Mouse (Mus musculus): ENCODE measurements around the gene Trim47. TPM values are rescaled to one million over a fixed set of nuclear protein-coding genes. Genes with fewer than 3 reads are reported as not detected.

The Trim47 gene
- 25.6 and 29.0 TPM in 2 replicates for polyA plus RNA-seq (2014; fragmentation: Nextera tagmentation; extraction: Ambion mirVana)

- Histone ChIP-seq H3K27me3 (replicated peaks; ENCODE audit: control insufficient read depth, insufficient read depth, low read length) (no peaks in the 10 kb centered on the region), H3K4me3 (ENCODE audit: low read depth, low read length) (peak within 1 kb of the TSS; percentile 24), H3K27ac (replicated peaks; ENCODE audit: low read depth, low read length) (no peak within 1 kb of the TSS), H3K9ac (ENCODE audit: low read depth, low read length) (peak within 1 kb of the TSS; percentile 46; the same call in 1 of the 2 replicates), H3K9me3 (ENCODE audit: control insufficient read depth, low read length) (no peaks in the 10 kb centered on the region), H3K4me2 (ENCODE audit: low read depth, low read length) (peak within 1 kb of the TSS; percentile 39), H3K4me1 (ENCODE audit: control insufficient read depth, insufficient read depth, low read length) (peaks cover 13% of the 10 kb centered on the region), H3K36me3 (ENCODE audit: control insufficient read depth, insufficient read depth, low read length) (peaks cover 15% of the 10 kb centered on the region)
- 23% methylated on average over 23 of the region's 23 CpGs for WGBS
- DNase-seq (ENCODE audit: low spot score) (peak; percentile 79), ATAC-seq (ENCODE audit: low read depth) (peak; percentile 20; the same call in 1 of the 2 replicates)
Measured at GRCm38 (mm10) chr11:116127156-116127980, at the start of gene Trim47. Gene Trim47 (minus strand): TSS chr11:116127210.

- Histone ChIP-seq H3K27me3 (replicated peaks; ENCODE audit: control insufficient read depth, insufficient read depth, low read length) (no peaks in the 10 kb centered on the region), H3K27ac (replicated peaks; ENCODE audit: low read depth, low read length) (no peak overlapping the region), H3K4me3 (ENCODE audit: low read depth, low read length) (no peak overlapping the region), H3K4me1 (ENCODE audit: control insufficient read depth, insufficient read depth, low read length) (no peaks in the 10 kb centered on the region), H3K9ac (ENCODE audit: low read depth, low read length) (no peak overlapping the region), H3K4me2 (ENCODE audit: low read depth, low read length) (no peak overlapping the region), H3K9me3 (ENCODE audit: control insufficient read depth, low read length) (no peaks in the 10 kb centered on the region), H3K36me3 (ENCODE audit: control insufficient read depth, insufficient read depth, low read length) (peaks cover 87% of the 10 kb centered on the region)
- 88% methylated on average over 7 of the region's 7 CpGs for WGBS
- ATAC-seq (ENCODE audit: low read depth) = no peak
- no peak for DNase-seq (ENCODE audit: low spot score)
Measured at GRCm38 (mm10) chr11:116176010-116176409, 49.0 kb upstream of the Trim47 start.

GRCm38 (mm10) chr11:116174775-116175448 is 47.9 kb upstream of the Trim47 start:
- H3K4me3 ChIP-seq (ENCODE audit: low read depth, low read length) = no peak overlapping the region
- H3K36me3 ChIP-seq (ENCODE audit: control insufficient read depth, insufficient read depth, low read length) = peaks cover 83% of the 10 kb centered on the region
- ATAC-seq (ENCODE audit: low read depth) (no peak), DNase-seq (ENCODE audit: low spot score) (no peak)
- no peak overlapping the region for H3K27ac ChIP-seq (replicated peaks; ENCODE audit: low read depth, low read length)
- H3K4me1 ChIP-seq (ENCODE audit: control insufficient read depth, insufficient read depth, low read length) = no peaks in the 10 kb centered on the region
- no peaks in the 10 kb centered on the region for H3K27me3 ChIP-seq (replicated peaks; ENCODE audit: control insufficient read depth, insufficient read depth, low read length)
- H3K9me3 ChIP-seq (ENCODE audit: control insufficient read depth, low read length) = no peaks in the 10 kb centered on the region
- H3K4me2 ChIP-seq (ENCODE audit: low read depth, low read length) = no peak overlapping the region
- no peak overlapping the region for H3K9ac ChIP-seq (ENCODE audit: low read depth, low read length)
- WGBS = 90% methylated on average over 22 of the region's 22 CpGs

- Histone ChIP-seq H3K4me3 (ENCODE audit: low read depth, low read length) (no peak overlapping the region), H3K4me2 (ENCODE audit: low read depth, low read length) (no peak overlapping the region), H3K27ac (replicated peaks; ENCODE audit: low read depth, low read length) (no peak overlapping the region), H3K36me3 (ENCODE audit: control insufficient read depth, insufficient read depth, low read length) (peaks cover 57% of the 10 kb centered on the region), H3K4me1 (ENCODE audit: control insufficient read depth, insufficient read depth, low read length) (0 out of 2 replicates have a peak, but pooled peaks cover 2% of the 10 kb centered on the region), H3K9me3 (ENCODE audit: control insufficient read depth, low read length) (no peaks in the 10 kb centered on the region), H3K27me3 (replicated peaks; ENCODE audit: control insufficient read depth, insufficient read depth, low read length) (no peaks in the 10 kb centered on the region), H3K9ac (ENCODE audit: low read depth, low read length) (no peak overlapping the region)
- WGBS = 87% methylated on average over 2 of the region's 2 CpGs
- ATAC-seq (ENCODE audit: low read depth) = no peak
- DNase-seq (ENCODE audit: low spot score) = no peak
Measured at GRCm38 (mm10) chr11:116171959-116172358, 44.9 kb upstream of the Trim47 start.

GRCm38 (mm10) chr11:116170003-116170800 is 43.2 kb upstream of the Trim47 start:
- H3K27ac ChIP-seq (replicated peaks; ENCODE audit: low read depth, low read length) = no peak overlapping the region
- no peak for ATAC-seq (ENCODE audit: low read depth)

GRCm38 (mm10) chr11:116169214-116169613 is 42.2 kb upstream of the Trim47 start:
- Histone ChIP-seq H3K9me3 (ENCODE audit: control insufficient read depth, low read length) (no peaks in the 10 kb centered on the region), H3K36me3 (ENCODE audit: control insufficient read depth, insufficient read depth, low read length) (peaks cover 53% of the 10 kb centered on the region), H3K4me1 (ENCODE audit: control insufficient read depth, insufficient read depth, low read length) (peaks cover 11% of the 10 kb centered on the region; the same call in 1 of the 2 replicates), H3K27ac (replicated peaks; ENCODE audit: low read depth, low read length) (no peak overlapping the region), H3K4me2 (ENCODE audit: low read depth, low read length) (no peak overlapping the region), H3K27me3 (replicated peaks; ENCODE audit: control insufficient read depth, insufficient read depth, low read length) (no peaks in the 10 kb centered on the region), H3K9ac (ENCODE audit: low read depth, low read length) (no peak overlapping the region), H3K4me3 (ENCODE audit: low read depth, low read length) (no peak overlapping the region)
- DNase-seq (ENCODE audit: low spot score) (no peak), ATAC-seq (ENCODE audit: low read depth) (no peak)
- WGBS = 78% methylated on average over 3 of the region's 3 CpGs

More at GRCm38 (mm10) chr11:116170003-116170800, 43.2 kb upstream of the Trim47 start:
- 79% methylated on average over 5 of the region's 5 CpGs for whole genome bisulfite sequencing
- no peaks in the 10 kb centered on the region for H3K9me3 ChIP-seq (ENCODE audit: control insufficient read depth, low read length)
- H3K4me1 ChIP-seq (ENCODE audit: control insufficient read depth, insufficient read depth, low read length) = peaks cover 11% of the 10 kb centered on the region; the same call in 1 of the 2 replicates
- no peak overlapping the region for H3K4me2 ChIP-seq (ENCODE audit: low read depth, low read length)
- peaks cover 53% of the 10 kb centered on the region for H3K36me3 ChIP-seq (ENCODE audit: control insufficient read depth, insufficient read depth, low read length)
- no peaks in the 10 kb centered on the region for H3K27me3 ChIP-seq (replicated peaks; ENCODE audit: control insufficient read depth, insufficient read depth, low read length)
- no peak overlapping the region for H3K4me3 ChIP-seq (ENCODE audit: low read depth, low read length)
- no peak overlapping the region for H3K9ac ChIP-seq (ENCODE audit: low read depth, low read length)
- no peak for DNase-seq (ENCODE audit: low spot score)

GRCm38 (mm10) chr11:116167884-116168439 is 41.0 kb upstream of the Trim47 start, which contains the start of gene Fbf1:
Gene Fbf1 (minus strand): TSS chr11:116168166.
- H3K27ac ChIP-seq (replicated peaks; ENCODE audit: low read depth, low read length) = peak within 1 kb of the TSS; percentile 95
- H3K9ac ChIP-seq (ENCODE audit: low read depth, low read length) = peak within 1 kb of the TSS; percentile 86
- peaks cover 48% of the 10 kb centered on the region for H3K36me3 ChIP-seq (ENCODE audit: control insufficient read depth, insufficient read depth, low read length)
- ATAC-seq (ENCODE audit: low read depth) (peak; percentile 98), DNase-seq (ENCODE audit: low spot score) (peak; percentile 99)
- H3K4me2 ChIP-seq (ENCODE audit: low read depth, low read length) = peak within 1 kb of the TSS; percentile 81
- no peaks in the 10 kb centered on the region for H3K27me3 ChIP-seq (replicated peaks; ENCODE audit: control insufficient read depth, insufficient read depth, low read length)
- H3K4me3 ChIP-seq (ENCODE audit: low read depth, low read length) = peak within 1 kb of the TSS; percentile 79
- no peaks in the 10 kb centered on the region for H3K9me3 ChIP-seq (ENCODE audit: control insufficient read depth, low read length)
- under 1% methylated on average over 39 of the region's 40 CpGs for WGBS
- peaks cover 11% of the 10 kb centered on the region; the same call in 1 of the 2 replicates for H3K4me1 ChIP-seq (ENCODE audit: control insufficient read depth, insufficient read depth, low read length)

GRCm38 (mm10) chr11:116167232-116167631 is 40.2 kb upstream of the Trim47 start:
- no peaks in the 10 kb centered on the region for H3K27me3 ChIP-seq (replicated peaks; ENCODE audit: control insufficient read depth, insufficient read depth, low read length)
- H3K4me3 ChIP-seq (ENCODE audit: low read depth, low read length) = peak overlapping the region; percentile 79
- peak overlapping the region; percentile 81 for H3K4me2 ChIP-seq (ENCODE audit: low read depth, low read length)
- H3K9ac ChIP-seq (ENCODE audit: low read depth, low read length) = peak overlapping the region; percentile 86
- peak overlapping the region; percentile 95 for H3K27ac ChIP-seq (replicated peaks; ENCODE audit: low read depth, low read length)
- H3K4me1 ChIP-seq (ENCODE audit: control insufficient read depth, insufficient read depth, low read length) = peaks cover 11% of the 10 kb centered on the region; the same call in 1 of the 2 replicates
- H3K9me3 ChIP-seq (ENCODE audit: control insufficient read depth, low read length) = no peaks in the 10 kb centered on the region
- 5% methylated on average over 6 of the region's 6 CpGs for WGBS
- ATAC-seq (ENCODE audit: low read depth) (no peak), DNase-seq (ENCODE audit: low spot score) (peak; percentile 84)
- H3K36me3 ChIP-seq (ENCODE audit: control insufficient read depth, insufficient read depth, low read length) = peaks cover 41% of the 10 kb centered on the region

Data from embryonic facial prominence, embryonic 14.5 days (tissue).